Mouse (Mus musculus) layer of hippocampus, adult 18-20 months (tissue): ENCODE results near the gene Smim12. TPM values are rescaled to one million over a fixed set of nuclear protein-coding genes. Genes with fewer than 3 reads are reported as not detected.

Experiments
- total RNA-seq, 2 experiments: library from RNA; stranded (reverse); gene quantifications; 2 replicates each; pipeline ENCODE4 v1.2.3; 2021

The Smim12 gene
- total RNA-seq, 2 experiments from 2014 or later: 49.3 to 51.7 TPM

Other genes starting within 250 kb of the Smim12 start
- gene Sfpq, start 222.5 kb upstream of the Smim12 start, total RNA-seq: 100 to 1,000 TPM; 271 to 272 TPM
- 10 to 100 TPM; 14.4 to 16.0 TPM for gene Zmym1, start 182.6 kb upstream of the Smim12 start, total RNA-seq
- 10 to 100 TPM; 35.7 to 37.7 TPM for gene Zmym6, start 166.4 kb upstream of the Smim12 start, total RNA-seq
- 1 to 10 TPM; 4.3 to 4.6 TPM for gene Tmem35b, start 120.1 kb upstream of the Smim12 start, total RNA-seq
- 100 to 1,000 TPM; 285 to 286 TPM for gene Dlgap3, start 74.6 kb upstream of the Smim12 start, total RNA-seq
- 1 to 10 TPM; 1.5 to 1.7 TPM for gene Gja4, start 70.3 kb downstream of the Smim12 start, total RNA-seq
- under 1 TPM; 0.18 to 0.25 TPM for gene Gjb3, start 87.1 kb downstream of the Smim12 start, total RNA-seq
- gene Gjb4, start 110.3 kb downstream of the Smim12 start, total RNA-seq: not detected
- gene Gjb5, start 114.4 kb downstream of the Smim12 start, total RNA-seq: not detected